Mouse (Mus musculus): ENCODE data around the gene P4htm. TPM values are rescaled to one million over a fixed set of nuclear protein-coding genes. Genes with fewer than 3 reads are reported as not detected.

P4htm gene
- polyA plus RNA-seq, 1 experiment from 2014 or later = 20.6 TPM

DNA sequence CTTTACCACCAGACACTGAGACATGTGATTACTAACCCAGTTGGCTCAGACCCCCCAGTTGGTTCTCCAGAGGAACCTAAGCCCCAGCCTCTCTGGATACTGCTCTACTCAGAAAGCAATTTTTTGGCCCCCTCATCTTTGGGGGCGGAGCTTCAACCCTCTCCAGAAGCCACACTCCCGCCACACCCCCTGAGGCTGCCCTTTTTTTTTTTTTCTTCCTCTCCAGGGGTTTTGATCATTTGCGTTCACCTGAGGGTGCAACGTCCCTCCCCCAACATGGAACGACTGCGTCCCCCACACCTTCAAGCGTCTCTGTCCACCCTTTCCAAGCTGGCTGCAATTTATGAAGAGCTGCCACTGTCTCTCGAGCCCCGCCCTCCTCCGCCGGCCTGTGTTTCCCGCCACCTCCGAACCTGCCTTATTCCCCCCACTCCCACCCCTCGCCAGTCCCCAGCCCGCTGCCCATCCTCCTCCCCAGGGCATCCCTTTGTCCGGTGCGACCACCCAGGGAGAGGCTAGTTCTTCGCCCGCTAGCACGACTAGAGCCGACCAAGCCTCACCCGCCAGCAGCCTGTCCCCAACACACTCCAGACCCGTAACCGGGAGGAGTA, 19.4 kb downstream of the P4htm start:
- Histone ChIP-seq H3K9ac (ENCODE audit: low read length) (peak overlapping the region; percentile 91), H3K4me1 (ENCODE audit: control insufficient read depth in 2 of 2, insufficient read depth in 2 of 2, low read length in 2 of 2) (peaks cover 26 to 36% of the 10 kb centered on the region in 2 experiments), H3K36me3 (ENCODE audit: control insufficient read depth, insufficient read depth, low read length) (peaks cover 57% of the 10 kb centered on the region), H3K27ac (replicated peaks in 1 of 2; ENCODE audit: control insufficient read depth in 1 of 2, insufficient read depth in 1 of 2, low read depth in 2 of 2, low read length in 2 of 2) (peak overlapping the region; percentile 92 to 94), H3K27me3 (ENCODE audit: control insufficient read depth, insufficient read depth, low read length) (no peaks in the 10 kb centered on the region), H3K9me3 (ENCODE audit: control insufficient read depth, low read length) (no peaks in the 10 kb centered on the region), H3K4me2 (ENCODE audit: low read length) (peak overlapping the region; percentile 66), H3K4me3 (ENCODE audit: control insufficient read depth in 1 of 2, insufficient read depth in 1 of 2, low read depth in 1 of 2, low read length in 2 of 2) (peak overlapping the region; percentile 73 to 93)
- no peak; the same call in 1 of the 2 replicates for ATAC-seq (ENCODE audit: insufficient number of reproducible peaks, insufficient read depth, low FRiP score, low read depth)
- under 1% methylated on average over 24 of the region's 24 CpGs for WGBS

DNA sequence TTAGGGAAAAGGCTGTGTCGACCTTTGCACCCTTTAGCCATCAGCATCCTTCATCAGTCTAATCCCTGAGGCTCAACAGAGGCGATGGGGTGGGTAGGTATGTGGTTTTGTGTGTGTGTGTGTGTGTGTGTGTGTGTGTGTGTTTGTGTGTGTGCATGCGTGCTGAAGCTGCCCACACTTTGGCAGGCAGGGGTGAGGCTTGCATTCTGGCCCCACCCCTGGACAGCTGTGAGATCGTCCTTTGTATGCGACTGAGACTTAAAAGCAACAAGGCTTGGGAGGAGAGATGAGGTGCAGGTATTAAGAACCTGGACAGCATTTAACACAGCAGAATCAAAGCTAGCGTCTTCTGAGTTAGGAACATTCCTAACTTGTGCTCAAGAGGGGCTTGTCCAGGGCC, 20.4 kb downstream of the P4htm start:
- H3K27me3 ChIP-seq (ENCODE audit: control insufficient read depth, insufficient read depth, low read length) = no peaks in the 10 kb centered on the region
- no peak for ATAC-seq (ENCODE audit: insufficient number of reproducible peaks, insufficient read depth, low FRiP score, low read depth)
- no peak overlapping the region for H3K27ac ChIP-seq (replicated peaks in 1 of 2; ENCODE audit: control insufficient read depth in 1 of 2, insufficient read depth in 1 of 2, low read depth in 2 of 2, low read length in 2 of 2)
- 56% methylated on average over 6 of the region's 6 CpGs for WGBS
- H3K36me3 ChIP-seq (ENCODE audit: control insufficient read depth, insufficient read depth, low read length) = peaks cover 61% of the 10 kb centered on the region
- peak overlapping the region; percentile 66 for H3K4me2 ChIP-seq (ENCODE audit: low read length)
- H3K9me3 ChIP-seq (ENCODE audit: control insufficient read depth, low read length) = no peaks in the 10 kb centered on the region
- peaks cover 21 to 32% of the 10 kb centered on the region in 2 experiments for H3K4me1 ChIP-seq (ENCODE audit: control insufficient read depth in 2 of 2, insufficient read depth in 2 of 2, low read length in 2 of 2)
- H3K9ac ChIP-seq (ENCODE audit: low read length) = peak overlapping the region; percentile 91
- peak overlapping the region in 1 of 2 experiments; percentile 73; a peak in 2 of 4 replicates for H3K4me3 ChIP-seq (ENCODE audit: control insufficient read depth in 1 of 2, insufficient read depth in 1 of 2, low read depth in 1 of 2, low read length in 2 of 2)

DNA sequence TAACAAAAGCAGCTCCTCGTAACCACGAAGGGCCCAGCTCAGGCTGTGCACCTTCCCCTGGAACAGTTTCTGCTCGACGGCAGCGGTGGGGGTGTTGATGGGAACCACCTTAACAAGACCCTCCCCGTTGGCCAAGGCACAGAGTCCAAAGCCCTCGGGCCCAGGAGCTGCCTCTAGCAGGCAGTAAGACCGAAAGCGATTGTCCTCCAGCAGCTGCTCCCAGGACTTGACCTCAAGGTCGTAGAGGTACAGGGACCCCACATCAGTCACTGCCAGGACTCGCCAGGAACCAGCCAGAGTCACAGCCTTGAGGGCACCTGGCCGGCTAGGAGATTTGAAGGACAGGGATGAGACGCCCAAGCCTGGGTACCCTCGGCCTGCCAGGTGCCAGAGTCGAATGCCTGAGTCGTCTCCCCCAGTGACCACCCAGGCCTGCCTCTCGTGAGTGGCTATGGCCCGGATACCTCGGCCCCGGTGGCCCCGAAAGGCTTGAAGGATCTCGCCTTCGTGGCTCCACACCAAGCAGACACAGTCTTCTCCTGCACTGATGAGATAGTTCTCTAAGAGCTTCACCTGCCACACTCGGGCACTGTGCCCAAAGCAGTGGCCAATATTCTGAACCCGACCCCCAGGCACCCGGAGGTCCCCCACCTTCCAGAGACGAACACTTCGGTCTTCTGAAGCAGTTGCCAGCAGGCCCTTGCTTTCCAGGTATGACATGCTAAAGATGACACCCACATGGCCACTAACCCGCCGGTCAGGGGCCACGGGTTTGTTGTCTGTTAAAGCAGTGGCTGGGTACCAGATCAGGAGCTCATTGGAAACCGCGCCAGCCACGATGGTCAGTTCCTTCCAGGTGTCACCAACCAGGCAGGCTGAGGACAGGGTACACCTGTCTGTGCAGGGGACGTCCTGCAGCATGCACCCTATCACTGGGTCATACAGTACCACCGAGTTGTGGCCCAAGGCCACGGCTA, 21.9 kb downstream of the P4htm start:
- Histone ChIP-seq H3K9me3 (ENCODE audit: control insufficient read depth, low read length) (no peaks in the 10 kb centered on the region), H3K9ac (ENCODE audit: low read length) (no peak overlapping the region), H3K4me1 (ENCODE audit: control insufficient read depth in 2 of 2, insufficient read depth in 2 of 2, low read length in 2 of 2) (peaks cover 21 to 35% of the 10 kb centered on the region in 2 experiments), H3K4me3 (ENCODE audit: control insufficient read depth in 1 of 2, insufficient read depth in 1 of 2, low read depth in 1 of 2, low read length in 2 of 2) (no peak overlapping the region), H3K27ac (replicated peaks in 1 of 2; ENCODE audit: control insufficient read depth in 1 of 2, insufficient read depth in 1 of 2, low read depth in 2 of 2, low read length in 2 of 2) (no peak overlapping the region), H3K27me3 (ENCODE audit: control insufficient read depth, insufficient read depth, low read length) (no peaks in the 10 kb centered on the region), H3K36me3 (ENCODE audit: control insufficient read depth, insufficient read depth, low read length) (peaks cover 64% of the 10 kb centered on the region), H3K4me2 (ENCODE audit: low read length) (no peak overlapping the region)
- WGBS = 87% methylated on average over 37 of the region's 37 CpGs
- no peak for ATAC-seq (ENCODE audit: insufficient number of reproducible peaks, insufficient read depth, low FRiP score, low read depth)

DNA sequence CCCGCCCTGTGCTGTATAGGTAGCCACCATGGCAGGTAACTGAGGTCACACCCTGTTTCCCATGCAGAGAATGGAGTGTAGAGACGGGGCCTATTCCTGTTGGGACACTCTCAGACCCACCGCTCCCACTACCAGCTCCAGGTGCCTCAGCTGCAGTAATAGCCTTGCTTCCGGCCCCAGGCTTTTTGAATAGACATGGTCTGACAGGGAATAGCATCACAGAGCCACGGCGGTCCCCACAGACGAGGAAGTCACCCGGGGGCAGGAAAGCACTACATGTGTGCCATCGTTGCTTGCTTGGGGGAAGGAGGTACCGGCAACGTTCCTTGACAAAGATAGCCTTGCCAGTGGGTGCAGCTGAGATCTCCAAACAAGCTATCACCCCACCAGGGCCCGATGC, 22.5 kb downstream of the P4htm start:
- H3K9ac ChIP-seq (ENCODE audit: low read length) = no peak overlapping the region
- no peak overlapping the region for H3K4me2 ChIP-seq (ENCODE audit: low read length)
- no peaks in the 10 kb centered on the region for H3K27me3 ChIP-seq (ENCODE audit: control insufficient read depth, insufficient read depth, low read length)
- no peaks in the 10 kb centered on the region for H3K9me3 ChIP-seq (ENCODE audit: control insufficient read depth, low read length)
- H3K4me3 ChIP-seq (ENCODE audit: control insufficient read depth in 1 of 2, insufficient read depth in 1 of 2, low read depth in 1 of 2, low read length in 2 of 2) = no peak overlapping the region
- no peak for ATAC-seq (ENCODE audit: insufficient number of reproducible peaks, insufficient read depth, low FRiP score, low read depth)
- WGBS = 89% methylated on average over 12 of the region's 12 CpGs
- H3K36me3 ChIP-seq (ENCODE audit: control insufficient read depth, insufficient read depth, low read length) = peaks cover 58% of the 10 kb centered on the region
- peaks cover 24 to 39% of the 10 kb centered on the region in 2 experiments for H3K4me1 ChIP-seq (ENCODE audit: control insufficient read depth in 2 of 2, insufficient read depth in 2 of 2, low read length in 2 of 2)
- no peak overlapping the region for H3K27ac ChIP-seq (replicated peaks in 1 of 2; ENCODE audit: control insufficient read depth in 1 of 2, insufficient read depth in 1 of 2, low read depth in 2 of 2, low read length in 2 of 2)

DNA sequence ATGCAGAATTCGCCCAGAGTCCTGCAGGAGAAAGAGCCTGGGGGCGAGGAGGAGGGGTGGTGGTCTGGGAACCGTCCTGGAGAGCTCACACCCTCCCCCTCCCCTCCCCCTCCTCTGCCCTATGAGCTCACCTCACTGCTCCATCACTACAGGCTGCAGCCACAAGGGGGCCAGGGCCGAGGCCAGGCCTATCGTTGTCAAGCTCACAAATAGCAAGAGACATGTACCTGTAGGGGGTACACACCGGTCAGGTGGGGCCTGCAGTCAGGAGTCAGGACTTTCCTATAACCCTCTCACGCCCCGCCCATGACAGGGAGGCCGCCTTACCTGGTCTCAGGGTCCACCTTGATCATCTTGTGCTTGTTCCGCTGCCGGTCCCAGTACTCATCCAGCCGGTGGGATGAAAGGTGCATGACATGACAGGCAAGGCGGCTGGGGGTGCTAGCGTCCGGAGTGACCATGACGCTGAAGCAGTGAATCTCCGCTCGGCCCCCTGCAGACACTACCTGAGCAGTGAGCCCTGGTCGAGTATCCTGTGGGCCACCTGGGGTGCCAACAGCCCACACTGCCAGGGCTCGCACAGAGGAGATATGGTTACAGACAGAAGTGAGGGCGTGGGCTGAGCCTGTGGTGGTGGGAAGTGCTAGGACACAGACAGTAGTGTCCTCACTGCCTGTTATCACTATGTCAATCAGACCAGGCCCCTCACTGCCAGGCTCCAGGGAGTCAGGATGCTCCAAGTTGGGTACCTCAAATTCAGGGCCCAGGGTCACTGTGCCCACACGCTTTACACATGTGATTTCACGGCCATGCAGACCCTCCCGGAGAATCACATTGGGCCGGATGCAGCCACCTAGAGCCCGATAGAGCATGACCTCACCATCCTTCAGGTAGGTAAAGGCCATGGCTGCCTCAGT, 23.4 kb downstream of the P4htm start:
- Histone ChIP-seq H3K27ac (replicated peaks in 1 of 2; ENCODE audit: control insufficient read depth in 1 of 2, insufficient read depth in 1 of 2, low read depth in 2 of 2, low read length in 2 of 2) (no peak overlapping the region), H3K36me3 (ENCODE audit: control insufficient read depth, insufficient read depth, low read length) (peaks cover 58% of the 10 kb centered on the region), H3K9me3 (ENCODE audit: control insufficient read depth, low read length) (no peaks in the 10 kb centered on the region), H3K9ac (ENCODE audit: low read length) (no peak overlapping the region), H3K27me3 (ENCODE audit: control insufficient read depth, insufficient read depth, low read length) (no peaks in the 10 kb centered on the region), H3K4me3 (ENCODE audit: control insufficient read depth in 1 of 2, insufficient read depth in 1 of 2, low read depth in 1 of 2, low read length in 2 of 2) (no peak overlapping the region), H3K4me1 (ENCODE audit: control insufficient read depth in 2 of 2, insufficient read depth in 2 of 2, low read length in 2 of 2) (peaks cover 18 to 35% of the 10 kb centered on the region in 2 experiments), H3K4me2 (ENCODE audit: low read length) (no peak overlapping the region)
- ATAC-seq (ENCODE audit: insufficient number of reproducible peaks, insufficient read depth, low FRiP score, low read depth) = no peak
- WGBS = 47% methylated on average over 26 of the region's 26 CpGs

DNA sequence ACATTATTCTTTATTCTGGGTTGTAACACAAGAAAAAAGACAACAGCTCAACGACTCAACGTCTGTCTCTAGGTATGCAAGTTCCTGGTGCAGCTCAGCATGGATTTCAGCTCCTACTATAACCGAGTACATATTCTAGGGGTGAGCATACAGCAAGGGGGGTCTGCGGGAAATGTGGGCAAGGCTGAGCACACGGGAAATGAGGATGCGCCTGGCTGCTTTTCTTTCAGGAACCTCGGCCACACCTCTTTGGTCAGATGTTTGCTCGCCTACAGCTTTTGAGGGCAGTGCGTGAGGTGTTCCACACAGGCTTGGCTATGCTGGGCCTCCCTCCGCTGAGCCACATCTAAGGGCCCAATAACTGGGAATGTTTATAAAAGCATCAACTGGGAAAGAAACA, 25.1 kb downstream of the P4htm start:
- Histone ChIP-seq H3K36me3 (ENCODE audit: control insufficient read depth, insufficient read depth, low read length) (peaks cover 58% of the 10 kb centered on the region), H3K9me3 (ENCODE audit: control insufficient read depth, low read length) (no peaks in the 10 kb centered on the region)

DNA sequence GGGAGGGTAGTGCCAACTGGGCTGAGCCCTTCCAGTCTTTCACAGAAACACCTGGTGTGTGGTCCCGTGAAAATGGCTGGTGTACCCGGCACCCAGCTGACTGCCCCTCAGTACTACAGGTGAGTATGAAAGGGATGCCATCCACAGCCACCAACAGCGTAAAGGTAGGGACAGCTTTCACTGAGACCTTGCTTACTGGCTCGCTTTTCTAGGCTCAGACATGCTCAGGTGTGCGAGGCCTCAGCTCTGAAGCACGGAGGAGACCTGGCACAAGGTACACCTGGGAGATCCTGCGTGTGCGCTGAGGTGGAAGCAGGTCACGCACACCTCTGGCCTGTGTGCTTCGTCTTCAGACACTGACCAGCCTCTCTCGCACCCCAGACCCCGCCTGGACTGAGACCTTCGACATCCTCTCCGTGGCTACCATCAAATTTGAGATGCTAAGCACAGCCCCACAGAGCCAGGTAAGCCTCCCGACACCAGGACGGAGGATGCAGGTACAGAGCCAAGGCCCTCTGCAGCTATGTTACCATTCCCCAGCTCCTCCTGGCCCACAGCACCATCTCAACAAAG, 26.0 kb downstream of the P4htm start:
- Histone ChIP-seq H3K9ac (ENCODE audit: low read length) (no peak overlapping the region), H3K36me3 (ENCODE audit: control insufficient read depth, insufficient read depth, low read length) (peaks cover 58% of the 10 kb centered on the region), H3K27ac (replicated peaks in 1 of 2; ENCODE audit: control insufficient read depth in 1 of 2, insufficient read depth in 1 of 2, low read depth in 2 of 2, low read length in 2 of 2) (no peak overlapping the region), H3K4me1 (ENCODE audit: control insufficient read depth in 2 of 2, insufficient read depth in 2 of 2, low read length in 2 of 2) (peaks cover 11 to 30% of the 10 kb centered on the region in 2 experiments), H3K4me3 (ENCODE audit: control insufficient read depth in 1 of 2, insufficient read depth in 1 of 2, low read depth in 1 of 2, low read length in 2 of 2) (no peak overlapping the region), H3K9me3 (ENCODE audit: control insufficient read depth, low read length) (no peaks in the 10 kb centered on the region), H3K27me3 (ENCODE audit: control insufficient read depth, insufficient read depth, low read length) (no peaks in the 10 kb centered on the region), H3K4me2 (ENCODE audit: low read length) (no peak overlapping the region)
- ATAC-seq (ENCODE audit: insufficient number of reproducible peaks, insufficient read depth, low FRiP score, low read depth) = no peak
- 95% methylated on average over 16 of the region's 16 CpGs for whole genome bisulfite sequencing

More for the DNA sequence above, 25.1 kb downstream of the P4htm start:
- WGBS = 89% methylated on average over 10 of the region's 10 CpGs
- no peak overlapping the region for H3K9ac ChIP-seq (ENCODE audit: low read length)
- no peak overlapping the region for H3K27ac ChIP-seq (replicated peaks in 1 of 2; ENCODE audit: control insufficient read depth in 1 of 2, insufficient read depth in 1 of 2, low read depth in 2 of 2, low read length in 2 of 2)
- H3K27me3 ChIP-seq (ENCODE audit: control insufficient read depth, insufficient read depth, low read length) = no peaks in the 10 kb centered on the region
- ATAC-seq (ENCODE audit: insufficient number of reproducible peaks, insufficient read depth, low FRiP score, low read depth) = no peak
- H3K4me2 ChIP-seq (ENCODE audit: low read length) = no peak overlapping the region
- H3K4me1 ChIP-seq (ENCODE audit: control insufficient read depth in 2 of 2, insufficient read depth in 2 of 2, low read length in 2 of 2) = peaks cover 18 to 38% of the 10 kb centered on the region in 2 experiments
- H3K4me3 ChIP-seq (ENCODE audit: control insufficient read depth in 1 of 2, insufficient read depth in 1 of 2, low read depth in 1 of 2, low read length in 2 of 2) = no peak overlapping the region

Data from heart, embryonic 14.5 days (tissue).